Mouse (Mus musculus) Patski (cell line): ENCODE results near the gene Smim5. TPM values are rescaled to one million over a fixed set of nuclear protein-coding genes. Genes with fewer than 3 reads are reported as not detected.

ENCODE experiments used
- ATAC-seq: fragments of 100-300 bp; one replicate; pipeline ENCODE4 v1.8.0; 2021
- CTCF ChIA-PET: fragments of 350-600 bp; sonication (Branson Sonifier 250); formaldehyde crosslinking; loops from one replicate; lab custom pipeline; 2022; ENCODE audit warnings: inconsistent platforms; lab: Charles Lee
- POLR2A ChIA-PET: fragments of 350-600 bp; sonication (Branson Sonifier 250); formaldehyde crosslinking; loops from one replicate; lab custom pipeline; 2022; ENCODE audit warnings: antibody characterized with exemption, inconsistent platforms; lab: Charles Lee
- DNase-seq: peaks from one replicate; pipeline ENCODE4 v3.0.0-alpha.2; 2011; ENCODE audit warnings: low read depth, low spot score
- H3K27me3 ChIP-seq: fragments of 371-371 bp; one replicate; pipeline ENCODE4 v1.5.1; 2021
- CTCF ChIP-seq: fragments of 100-300 bp; IDR thresholded peaks from one replicate; pipeline ENCODE4 v1.5.1; 2021
- in situ Hi-C: fragments of 300-500 bp; cut with MboI; formaldehyde crosslinking; loops from 3 replicates; pipeline ENCODE4 v1.11.1; 2018; ENCODE audit warnings: low pct_unique_long_range_greater_than_20kb, mixed read lengths
- polyA plus RNA-seq: library from polyadenylated mRNA; unstranded; gene quantifications from one replicate; pipeline ENCODE4 v1.2.3, GENCODE M21; 2021

Gene Smim5
- polyA plus RNA-seq, 1 experiment from 2014 or later, result 1.6 TPM

- in situ Hi-C loops, result loop anchor here (25.0 kb wide), 1 partner anchor 517 kb away; the partner anchor contains the start of gene Qrich2
Measured at GRCm38 (mm10) chr11:115945247-115945646, 45.5 kb downstream of the Smim5 start.

GRCm38 (mm10) chr11:115946221-115946828 is 46.6 kb downstream of the Smim5 start:
- ATAC-seq, result no peak
- ChIA-PET CTCF (no interaction called here), POLR2A (no interaction called here)
- no peak for TF ChIP-seq CTCF
- no peak for DNase-seq
- no peaks in the 10 kb centered on the region for H3K27me3 ChIP-seq
- in situ Hi-C loops, result loop anchor here (25.0 kb wide), 1 partner anchor 516 kb away; the partner anchor contains the start of gene Qrich2

More at GRCm38 (mm10) chr11:115945247-115945646, 45.5 kb downstream of the Smim5 start:
- H3K27me3 ChIP-seq, result no peaks in the 10 kb centered on the region
- no peak for DNase-seq
- ChIA-PET POLR2A (no interaction called here), CTCF (interaction anchor here (0.9 kb wide), 1 partner anchor 54 kb away, joined by 4 read pairs; no protein-coding TSS in a partner anchor)
- ATAC-seq, result no peak
- TF ChIP-seq CTCF, result no peak

GRCm38 (mm10) chr11:115948316-115948715 is 48.5 kb downstream of the Smim5 start:
- ChIA-PET CTCF (interaction anchor here (1.1 to 1.5 kb wide), 2 partner anchors 9 to 12 kb away, joined by 3 to 5 read pairs; no protein-coding TSS in a partner anchor), POLR2A (no interaction called here)
- TF ChIP-seq CTCF, result no peak
- H3K27me3 ChIP-seq, result no peaks in the 10 kb centered on the region
- in situ Hi-C loops, result loop anchor here (25.0 kb wide), 1 partner anchor 514 kb away; the partner anchor contains the start of gene Qrich2
- ATAC-seq, result no peak
- DNase-seq, result no peak

- POLR2A ChIA-PET, result no interaction called here
- in situ Hi-C loops, result no loop called here
- TF ChIP-seq CTCF, result no peak
- CTCF ChIA-PET, result no interaction called here
- no peak for DNase-seq
- ATAC-seq, result no peak
- no peaks in the 10 kb centered on the region for H3K27me3 ChIP-seq
Measured at GRCm38 (mm10) chr11:115950719-115951118, 51.0 kb downstream of the Smim5 start.

- TF ChIP-seq CTCF, result no peak
- DNase-seq (no peak), ATAC-seq (no peak)
- in situ Hi-C loops, result no loop called here
- no peaks in the 10 kb centered on the region for H3K27me3 ChIP-seq
- ChIA-PET CTCF (interaction anchor here (1.2 kb wide), 1 partner anchor 13 kb away, joined by 4 read pairs; no protein-coding TSS in a partner anchor), POLR2A (interaction anchor here (0.6 kb wide), 1 partner anchor 15 kb away, joined by 3 read pairs; no protein-coding TSS in a partner anchor)
Measured at GRCm38 (mm10) chr11:115954712-115955111, 54.9 kb downstream of the Smim5 start.

- POLR2A ChIA-PET, result interaction anchor here (0.6 kb wide), 1 partner anchor 190 kb away, joined by 4 read pairs; the partner anchor contains the start of gene Tmem94
- in situ Hi-C loops, result no loop called here
- DNase-seq (no peak), ATAC-seq (no peak)
- no peak for TF ChIP-seq CTCF
- CTCF ChIA-PET, result interaction anchor here (1.2 kb wide), 1 partner anchor 13 kb away, joined by 4 read pairs; no protein-coding TSS in a partner anchor
- H3K27me3 ChIP-seq, result no peaks in the 10 kb centered on the region
Measured at GRCm38 (mm10) chr11:115955195-115955858, 55.6 kb downstream of the Smim5 start.

Other genes starting within 250 kb of the Smim5 start
- 99.5 TPM for gene Grb2, start 191.4 kb upstream of the Smim5 start, polyA plus RNA-seq
- gene Tmem94, start 134.5 kb upstream of the Smim5 start, polyA plus RNA-seq, result 44.3 TPM
- 29.7 TPM for gene Caskin2, start 86.3 kb upstream of the Smim5 start, polyA plus RNA-seq
- 52.3 TPM for gene Tsen54, start 85.2 kb upstream of the Smim5 start, polyA plus RNA-seq
- gene Llgl2, start 75.9 kb upstream of the Smim5 start, polyA plus RNA-seq, result 163 TPM
- 1.4 TPM for gene Myo15b, start 41.6 kb upstream of the Smim5 start, polyA plus RNA-seq
- 0.53 TPM for gene Smim6, start 12.1 kb downstream of the Smim5 start, polyA plus RNA-seq
- gene Sap30bp, start 33.3 kb downstream of the Smim5 start, polyA plus RNA-seq, result 46.3 TPM
- gene Recql5, start 33.5 kb downstream of the Smim5 start, polyA plus RNA-seq, result 20.9 TPM
- gene Itgb4, start 74.7 kb downstream of the Smim5 start, polyA plus RNA-seq, result 0.06 TPM
- gene Galk1, start 112.8 kb downstream of the Smim5 start, polyA plus RNA-seq, result 100 TPM
- gene H3f3b, start 128.0 kb downstream of the Smim5 start, polyA plus RNA-seq, result 1,066 TPM
- gene Unk, start 130.4 kb downstream of the Smim5 start, polyA plus RNA-seq, result 24.9 TPM
- 0.33 TPM for gene Unc13d, start 178.0 kb downstream of the Smim5 start, polyA plus RNA-seq
- gene Wbp2, start 187.0 kb downstream of the Smim5 start, polyA plus RNA-seq, result 255 TPM
- 76.1 TPM for gene Trim47, start 227.2 kb downstream of the Smim5 start, polyA plus RNA-seq
- gene Trim65, start 231.2 kb downstream of the Smim5 start, polyA plus RNA-seq, result 10.1 TPM
- 89.7 TPM for gene Mrpl38, start 238.9 kb downstream of the Smim5 start, polyA plus RNA-seq